Mouse (Mus musculus) ES-E14 (cell line): ENCODE measurements around the gene Gabbr2. TPM values are rescaled to one million over a fixed set of nuclear protein-coding genes. Genes with fewer than 3 reads are reported as not detected.

Source experiments
- DNase-seq: peaks from one replicate; pipeline ENCODE4 v3.0.0-alpha.2; 2013; ENCODE audit warnings: low read depth, low spot score
- H3K27ac ChIP-seq: 2 replicates; pipeline ENCODE4 v1.5.1; 2012; ENCODE audit warnings: low read depth, mild to moderate bottlenecking, low read length, moderate library complexity, mixed read lengths; ENCODE audit not compliant: poor library complexity, insufficient read depth, severe bottlenecking
- H3K36me3 ChIP-seq: 2 replicates; pipeline ENCODE4 v1.6.1; 2012; ENCODE audit warnings: mild to moderate bottlenecking, low read length, moderate library complexity, mixed read lengths; ENCODE audit not compliant: control insufficient read depth, poor library complexity, insufficient read depth, severe bottlenecking
- H3K4me1 ChIP-seq, 2 experiments: fragments of 150-350 bp in 1 of 2; sonication (generic) in 1 of 2; 2 replicates each; pipeline ENCODE4 v1.6.1; 2012; ENCODE audit warnings: low read length in 2 of 2, mild to moderate bottlenecking in 1 of 2, mixed read lengths in 1 of 2; ENCODE audit not compliant: control insufficient read depth in 2 of 2, insufficient read depth in 2 of 2, poor library complexity in 1 of 2
- H3K4me3 ChIP-seq, 2 experiments: fragments of 150-350 bp in 1 of 2; sonication (generic) in 1 of 2; 2 replicates each; pipeline ENCODE4 v1.5.1; 2012; ENCODE audit warnings: low read length in 2 of 2, low read depth in 1 of 2, mild to moderate bottlenecking in 1 of 2, mixed read lengths in 1 of 2; ENCODE audit not compliant: insufficient read depth in 1 of 2, poor library complexity in 1 of 2, severe bottlenecking in 1 of 2
- H3K9ac ChIP-seq: 2 replicates; pipeline ENCODE4 v1.6.1; 2012; ENCODE audit warnings: low read depth, mild to moderate bottlenecking, low read length, mixed read lengths; ENCODE audit not compliant: poor library complexity, insufficient read depth, severe bottlenecking
- H3K9me3 ChIP-seq: fragments of 150-350 bp; sonication (generic); 2 replicates; pipeline ENCODE4 v1.6.1; 2012; ENCODE audit warnings: low read depth, mild to moderate bottlenecking, low read length; ENCODE audit not compliant: control insufficient read depth, insufficient read depth
- CHD2 ChIP-seq: IDR thresholded peaks from 2 replicates; pipeline ENCODE4 v1.6.1; 2014; ENCODE audit warnings: mild to moderate bottlenecking, low read depth, low read length, inconsistent platforms
- HCFC1 ChIP-seq: IDR thresholded peaks from 2 replicates; pipeline ENCODE4 v1.6.1; 2012; ENCODE audit warnings: low read length, inconsistent platforms, borderline replicate concordance; ENCODE audit not compliant: insufficient read depth
- MAFK ChIP-seq: IDR thresholded peaks from 2 replicates; pipeline ENCODE4 v1.6.1; 2014; ENCODE audit warnings: mild to moderate bottlenecking, low read depth, low read length, inconsistent platforms; ENCODE audit not compliant: insufficient read depth
- ZC3H11A ChIP-seq: IDR thresholded peaks from 2 replicates; pipeline ENCODE4 v1.6.1; 2012; ENCODE audit warnings: low read depth, mild to moderate bottlenecking, inconsistent platforms, low read length, borderline replicate concordance
- ZNF384 ChIP-seq: IDR thresholded peaks from 2 replicates; pipeline ENCODE4 v1.6.1; 2012; ENCODE audit warnings: low read depth, low read length, inconsistent platforms
- in situ Hi-C, 2 experiments: fragments of 600-800 bp; cut with MboI; formaldehyde crosslinking; loops; one replicate each; pipeline ENCODE4 v1.15.1; 2025; ENCODE audit warnings: low sequenced_read_pairs in 2 of 2, inconsistent platforms in 1 of 2; ENCODE audit not compliant: unreplicated experiment in 2 of 2
- total RNA-seq: library from RNA; depleted of rRNA; stranded (reverse); fragments of 300-350 nt; gene quantifications from 2 replicates; pipeline ENCODE4 v1.2.3, GENCODE M21; 2012

The Gabbr2 gene
- total RNA-seq, 1 experiment: 0.09 TPM

DNA sequence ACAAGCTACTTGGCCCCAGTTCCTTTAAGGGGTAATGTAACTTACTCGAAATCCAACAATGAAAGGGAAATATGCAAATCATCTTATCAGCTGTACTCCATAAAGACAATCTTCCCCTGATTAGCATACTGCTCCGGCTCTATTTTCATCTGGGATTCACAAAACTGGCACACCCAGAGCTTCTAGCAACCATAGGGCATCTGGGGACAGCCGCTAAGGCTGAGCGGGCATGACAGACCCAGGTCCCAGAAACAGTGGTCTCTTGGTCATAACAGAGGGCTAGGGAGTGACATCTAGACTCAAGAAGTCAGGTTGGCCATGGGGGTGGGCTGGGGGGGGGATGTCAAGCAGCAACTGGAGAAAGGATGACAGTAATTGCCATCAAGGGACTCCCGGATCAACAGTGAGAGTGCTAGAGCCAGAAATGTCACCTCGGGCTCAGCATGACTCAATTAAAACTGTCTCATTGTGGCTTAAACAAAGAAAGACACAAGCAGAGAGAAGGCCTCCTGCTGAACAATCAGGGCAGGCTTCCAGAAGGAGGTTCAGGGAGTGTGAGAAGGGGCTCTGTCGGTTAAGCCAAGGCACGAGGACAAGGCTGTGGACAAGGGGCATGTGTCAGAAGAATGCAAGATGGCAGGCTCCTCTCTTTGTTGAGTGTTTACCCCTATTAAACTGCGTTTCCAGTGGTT is 59.8 kb downstream of the Gabbr2 start:
- DNase-seq: no peak
- H3K4me1 ChIP-seq: no peaks in the 10 kb centered on the region
- no peak overlapping the region for H3K4me3 ChIP-seq
- no peaks in the 10 kb centered on the region for H3K9me3 ChIP-seq
- no peak for TF ChIP-seq HCFC1
- TF ChIP-seq ZNF384: no peak
- no peak overlapping the region for H3K27ac ChIP-seq
- no peaks in the 10 kb centered on the region for H3K36me3 ChIP-seq
- in situ Hi-C loops: no loop called here
- H3K9ac ChIP-seq: no peak overlapping the region

DNA sequence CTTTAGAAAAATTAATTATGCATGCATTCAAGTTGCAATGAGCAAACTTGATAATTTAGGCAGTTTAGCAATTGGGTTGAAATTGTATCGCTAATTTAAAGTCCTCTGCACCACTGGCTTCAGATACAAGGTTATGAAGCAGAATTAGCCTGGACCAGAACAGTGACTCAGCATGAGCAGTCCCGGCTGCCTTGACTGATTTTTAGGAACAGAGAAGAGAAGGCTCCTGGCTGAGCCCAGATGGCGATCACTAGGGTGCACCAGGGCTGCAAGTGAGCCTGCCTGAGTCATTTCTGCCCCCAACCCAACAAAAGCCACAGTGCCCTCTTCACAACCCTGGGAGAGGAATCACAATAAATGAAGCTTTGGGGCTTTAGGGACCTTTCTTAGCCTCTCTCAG is 63.6 kb downstream of the Gabbr2 start:
- Histone ChIP-seq H3K27ac (no peak overlapping the region), H3K9ac (no peak overlapping the region), H3K4me3 (no peak overlapping the region), H3K4me1 (no peaks in the 10 kb centered on the region), H3K36me3 (no peaks in the 10 kb centered on the region), H3K9me3 (no peaks in the 10 kb centered on the region)
- in situ Hi-C loops: no loop called here
- no peak for TF ChIP-seq CHD2
- no peak for TF ChIP-seq HCFC1
- no peak for TF ChIP-seq MAFK
- TF ChIP-seq ZNF384: no peak
- no peak for TF ChIP-seq ZC3H11A
- no peak for DNase-seq

DNA sequence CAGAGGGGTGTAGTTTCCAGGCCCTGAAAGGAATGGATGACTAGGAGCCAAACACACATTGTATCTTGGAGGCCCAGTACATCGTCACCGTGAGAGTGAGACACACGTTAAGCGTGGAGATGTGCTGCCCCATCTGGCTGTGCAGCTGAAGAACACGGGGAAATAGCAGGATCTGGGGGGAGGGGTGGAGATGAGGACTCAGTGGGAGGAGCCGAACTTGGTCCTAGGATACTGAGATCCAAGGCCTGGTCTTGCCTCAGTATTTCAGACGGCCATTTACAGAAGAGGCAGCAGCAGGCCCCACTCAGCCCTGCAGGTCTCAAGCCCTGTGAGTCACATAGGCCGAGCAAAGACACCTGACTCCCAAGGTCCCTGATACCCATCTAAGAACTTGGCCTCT is 72.5 kb downstream of the Gabbr2 start:
- Histone ChIP-seq H3K9me3 (no peaks in the 10 kb centered on the region), H3K27ac (no peak overlapping the region; the same call in 1 of the 2 replicates), H3K4me3 (no peak overlapping the region), H3K36me3 (no peaks in the 10 kb centered on the region), H3K4me1 (no peaks in the 10 kb centered on the region), H3K9ac (no peak overlapping the region)
- TF ChIP-seq CHD2: no peak
- TF ChIP-seq ZC3H11A: no peak
- TF ChIP-seq MAFK: no peak
- no peak for TF ChIP-seq HCFC1
- TF ChIP-seq ZNF384: no peak
- in situ Hi-C loops: no loop called here
- DNase-seq: no peak

DNA sequence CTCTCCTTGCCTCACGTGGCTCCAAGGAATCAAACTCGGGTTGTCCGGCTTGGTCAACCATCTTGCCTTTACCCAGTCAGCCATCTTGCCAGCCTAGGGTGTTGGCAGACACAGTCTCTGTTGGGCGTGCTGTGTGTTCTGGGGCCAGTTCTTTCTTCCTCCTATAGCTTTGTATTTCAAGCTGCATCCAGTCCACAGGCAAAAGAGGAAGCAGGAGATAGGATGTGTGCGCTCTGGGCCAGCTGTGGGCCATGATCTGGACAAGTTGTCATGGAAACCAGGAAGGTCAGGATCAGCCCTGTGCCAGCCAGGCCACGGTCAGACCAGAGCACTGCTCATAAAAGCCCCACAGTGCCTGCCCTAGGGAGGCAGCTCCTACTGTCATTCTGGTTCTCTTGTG is 74.9 kb downstream of the Gabbr2 start:
- in situ Hi-C loops: no loop called here
- H3K27ac ChIP-seq: no peak overlapping the region
- H3K9me3 ChIP-seq: no peaks in the 10 kb centered on the region

DNA sequence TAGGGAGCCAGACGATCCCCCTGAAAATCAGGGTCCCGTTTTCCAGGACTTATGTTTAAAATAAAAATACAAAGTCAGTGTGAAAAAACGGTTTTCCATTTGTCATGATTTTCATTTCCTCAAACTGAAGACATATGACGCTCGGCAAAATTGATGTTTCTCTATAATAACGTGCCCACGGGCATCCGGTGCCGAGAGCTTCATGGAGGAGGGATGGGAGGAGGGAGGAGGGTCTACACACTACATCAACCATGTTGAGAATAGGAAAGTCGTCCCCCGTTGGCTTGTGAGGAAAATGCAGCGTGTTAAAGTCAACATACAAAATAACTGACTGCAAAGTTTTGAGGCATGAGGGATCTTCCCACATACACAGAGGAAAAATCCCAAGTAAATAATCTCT is 75.7 kb downstream of the Gabbr2 start:
- Histone ChIP-seq H3K9ac (no peak overlapping the region), H3K9me3 (no peaks in the 10 kb centered on the region), H3K4me3 (no peak overlapping the region), H3K27ac (no peak overlapping the region), H3K4me1 (no peaks in the 10 kb centered on the region), H3K36me3 (no peaks in the 10 kb centered on the region)
- in situ Hi-C loops: no loop called here
- no peak for TF ChIP-seq MAFK
- no peak for TF ChIP-seq ZC3H11A
- TF ChIP-seq CHD2: no peak
- TF ChIP-seq HCFC1: no peak
- no peak for TF ChIP-seq ZNF384
- DNase-seq: no peak

More for the DNA sequence above, 74.9 kb downstream of the Gabbr2 start:
- no peaks in the 10 kb centered on the region for H3K4me1 ChIP-seq
- H3K36me3 ChIP-seq: no peaks in the 10 kb centered on the region
- no peak for TF ChIP-seq MAFK
- H3K9ac ChIP-seq: no peak overlapping the region
- H3K4me3 ChIP-seq: no peak overlapping the region
- no peak for DNase-seq
